Mouse (Mus musculus) ES-CJ7 (cell line): ENCODE measurements around the gene Krt1.

Experiments
- DNase-seq: peaks from one replicate; pipeline ENCODE4 v3.0.0; 2011; ENCODE audit warnings: low read depth, low spot score

The Krt1 gene

DNA sequence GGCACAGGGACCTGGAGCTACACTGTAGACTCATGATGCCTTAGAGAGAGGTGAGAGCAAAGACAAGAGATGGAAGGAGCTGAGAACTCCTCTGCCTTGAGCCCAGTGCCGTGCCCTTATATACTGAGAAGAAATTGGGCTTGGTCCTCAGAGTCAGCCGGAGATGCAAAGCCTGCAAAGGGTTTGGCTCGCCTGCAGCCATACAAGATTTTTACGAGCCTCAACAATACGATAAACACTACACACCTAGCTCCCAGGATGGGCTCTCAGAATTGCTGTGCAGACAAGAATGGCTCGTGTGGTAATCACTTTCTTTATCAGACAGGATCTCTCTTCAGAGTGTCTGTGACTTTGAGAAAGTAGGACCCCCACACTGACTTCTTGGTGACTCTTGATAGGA is at the start of gene Krt1:
Gene Krt1, minus strand, starts transcription at position 101 of the 400 bp plus-strand sequence.
- DNase-seq: no peak

DNA sequence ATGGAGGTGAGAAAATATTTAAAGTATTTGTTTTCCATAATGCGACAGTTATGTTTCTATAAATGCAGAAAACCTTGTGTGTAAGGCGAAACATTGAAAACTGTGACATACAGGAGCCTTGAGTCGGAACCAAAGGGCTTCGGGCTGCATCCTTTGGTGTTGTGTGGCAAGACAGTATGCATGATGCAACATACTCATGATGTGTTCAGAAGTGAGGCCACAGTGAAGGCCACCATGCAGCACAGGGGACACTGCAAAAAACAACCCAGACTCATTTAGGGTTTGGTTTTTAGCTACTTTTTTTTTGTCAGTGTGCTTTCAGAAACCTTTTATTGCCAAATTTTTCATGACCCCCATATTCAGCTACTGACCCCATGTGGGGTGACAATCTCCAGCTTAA is 44.6 kb upstream of the Krt1 start:
- no peak for DNase-seq

DNA sequence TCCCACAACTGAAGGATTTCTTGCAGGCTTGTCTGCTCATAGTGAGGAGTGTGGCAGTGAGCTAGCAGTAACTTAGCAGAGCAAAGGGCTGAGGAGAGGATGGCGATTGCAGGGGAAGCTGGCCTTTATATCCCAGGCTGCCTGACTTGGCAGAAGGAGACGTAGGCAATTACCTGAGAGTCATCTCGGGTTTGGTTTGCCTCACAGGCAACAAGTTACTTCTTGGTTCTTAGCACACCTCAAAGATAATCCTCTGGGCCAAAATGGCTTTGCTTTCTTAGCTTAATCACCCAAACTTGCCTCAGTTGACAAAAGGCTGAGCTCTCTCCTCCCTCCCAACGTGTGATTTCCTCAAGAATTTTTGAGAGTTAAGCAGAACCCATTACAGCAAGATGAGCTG is 42.2 kb upstream of the Krt1 start, which contains the start of gene Krt76:
Gene Krt76, minus strand, starts transcription at position 101 of the 400 bp plus-strand sequence.
- no peak for DNase-seq

DNA sequence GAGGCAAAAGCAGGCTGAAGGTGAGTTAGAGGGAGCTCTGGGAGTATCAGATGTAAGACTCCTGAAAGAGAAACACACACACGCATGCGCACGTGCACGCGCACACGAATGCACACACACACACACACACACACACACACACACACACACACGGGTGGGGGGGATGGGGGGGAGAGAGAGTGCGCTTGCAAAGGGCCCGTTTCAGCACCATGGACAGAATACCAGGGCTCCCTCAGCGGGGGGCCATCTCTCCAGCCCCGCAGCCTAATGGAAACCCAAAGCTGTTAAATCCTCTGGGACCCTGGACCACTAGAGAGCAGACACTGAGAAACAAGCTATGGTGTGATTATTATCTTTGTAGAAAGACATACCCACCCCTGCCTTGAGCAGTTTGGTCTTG is 29.2 kb upstream of the Krt1 start:
- peak; percentile 27 for DNase-seq

DNA sequence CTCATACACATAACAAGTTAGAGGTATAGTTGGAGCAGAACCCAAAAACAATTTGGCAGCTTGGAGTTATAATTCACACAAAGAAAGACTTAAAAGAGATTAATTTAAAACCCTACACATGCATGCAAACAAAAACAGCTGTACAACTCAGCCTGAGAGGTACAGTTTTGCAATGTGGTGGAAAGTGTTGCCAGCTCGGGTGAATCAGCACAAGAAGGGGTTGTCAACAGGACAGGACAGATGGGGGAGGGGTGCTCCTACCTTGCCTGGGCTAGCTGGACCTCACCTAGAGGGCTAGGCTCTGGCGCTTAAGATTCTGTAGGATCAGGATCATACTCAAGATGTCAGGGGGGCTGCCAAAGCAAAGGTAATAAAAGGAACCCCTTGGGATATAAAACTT is 27.4 kb upstream of the Krt1 start:
- DNase-seq: no peak

DNA sequence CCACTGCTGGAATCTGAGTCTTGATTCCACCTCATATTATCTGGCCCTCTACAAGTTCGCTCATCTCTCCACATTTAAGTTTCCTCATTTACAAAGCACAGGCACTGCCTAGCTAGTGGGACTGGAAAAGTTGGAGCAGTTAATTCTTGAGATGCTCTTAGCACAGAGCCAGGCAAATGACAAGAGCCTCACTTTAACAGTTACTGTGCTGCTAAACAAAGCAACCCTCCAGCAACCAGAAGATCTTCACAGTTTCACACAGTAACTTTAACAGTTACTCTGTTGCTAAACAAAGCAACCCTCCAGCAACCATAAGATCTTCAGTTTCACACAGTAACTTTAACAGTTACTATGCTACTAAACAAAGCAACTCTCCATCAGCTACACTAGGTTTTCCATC is 23.8 kb upstream of the Krt1 start:
- no peak for DNase-seq

DNA sequence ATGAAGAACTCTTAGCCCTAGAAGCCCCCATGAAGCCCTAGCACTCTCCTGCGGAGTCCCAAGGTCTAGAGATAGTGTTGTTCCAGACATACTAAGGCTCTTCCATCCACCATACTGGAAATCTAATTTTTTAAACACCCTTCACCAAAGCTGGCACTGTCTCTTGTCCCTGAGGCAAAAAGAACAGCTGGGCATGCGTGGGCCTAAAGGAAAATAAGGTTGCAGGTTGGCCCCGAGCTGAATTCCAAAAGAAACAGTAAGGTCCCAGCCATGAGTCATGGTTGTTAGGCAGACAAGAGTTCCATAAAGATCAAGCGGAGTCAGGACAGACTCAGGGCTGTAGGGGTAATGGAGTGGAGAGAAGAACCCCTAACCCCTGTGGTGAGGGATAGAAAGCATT is 22.6 kb upstream of the Krt1 start:
- no peak for DNase-seq

DNA sequence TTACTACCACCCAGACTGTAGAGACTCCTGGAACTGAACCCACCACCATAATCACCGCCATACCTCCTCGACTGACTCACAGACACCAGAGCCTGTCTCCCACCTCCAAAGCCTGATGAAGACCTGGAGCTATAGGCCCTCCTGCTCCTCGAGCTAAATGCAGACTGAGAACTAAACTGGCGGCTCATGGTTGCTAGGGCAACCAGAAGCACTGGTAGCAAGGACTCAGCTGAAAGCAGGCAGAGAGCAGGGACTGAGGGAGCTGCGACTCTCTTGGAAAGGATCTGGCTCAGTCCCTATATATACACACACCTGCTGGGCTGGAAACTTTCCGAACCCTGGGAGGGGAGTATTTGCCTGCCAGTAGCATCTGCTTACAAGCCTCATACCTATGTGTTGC is 18.8 kb upstream of the Krt1 start, which contains the start of gene Krt77:
Gene Krt77, minus strand, starts transcription at position 275 of the 400 bp plus-strand sequence.
- DNase-seq: no peak

DNA sequence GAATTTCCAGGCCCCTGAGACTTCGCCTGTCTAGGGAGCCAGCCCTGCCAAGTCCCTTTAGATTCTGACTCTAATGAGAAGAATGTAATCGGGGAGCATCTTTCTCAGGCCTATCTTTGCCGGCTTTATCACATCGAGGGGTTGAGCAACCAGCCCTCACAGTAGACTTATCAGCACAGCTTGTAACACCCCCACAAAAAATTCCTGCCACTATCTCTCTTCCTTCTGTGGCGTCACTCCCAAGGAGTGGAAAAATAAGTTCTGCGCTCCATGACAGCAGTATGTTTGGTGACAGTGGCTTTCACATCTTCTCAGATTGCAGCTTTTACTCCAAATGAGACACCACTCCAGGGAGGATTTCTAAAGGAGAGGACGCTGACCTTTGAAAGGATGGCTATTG is 16.2 kb upstream of the Krt1 start:
- no peak for DNase-seq

DNA sequence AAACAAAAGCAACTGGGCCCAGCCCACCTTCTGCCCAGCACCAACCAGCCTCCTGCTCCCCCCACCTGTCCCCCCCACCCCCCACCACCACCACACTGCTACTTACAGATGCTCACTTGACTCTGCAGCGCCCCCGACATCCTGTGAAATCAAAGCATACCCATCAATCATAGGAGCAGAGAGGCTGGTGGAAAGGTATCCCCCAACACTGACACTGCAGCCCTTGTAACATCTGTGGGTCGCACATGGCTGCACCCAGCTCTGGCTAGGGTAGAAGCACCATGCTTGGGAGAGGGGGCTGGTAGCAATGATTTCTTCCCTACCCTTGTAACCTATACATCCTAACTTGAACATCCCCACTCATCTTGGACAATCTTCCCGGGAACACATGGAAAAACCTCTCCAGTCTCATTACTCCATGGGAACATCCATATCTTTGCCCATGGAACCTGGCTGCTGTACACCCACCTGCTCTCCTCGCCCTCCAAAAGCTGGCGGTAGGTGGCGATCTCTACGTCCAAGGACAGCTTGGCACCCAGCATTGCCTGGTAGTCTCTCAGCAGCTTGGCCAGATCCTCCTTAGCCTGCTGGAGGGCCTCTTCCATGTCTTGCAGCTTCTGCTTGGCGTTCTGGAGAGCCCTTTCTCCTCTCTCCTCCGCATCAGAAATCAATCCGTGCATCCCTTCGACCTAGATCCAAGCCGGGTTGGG is 10.0 kb upstream of the Krt1 start:
- peak; percentile 17 for DNase-seq

DNA sequence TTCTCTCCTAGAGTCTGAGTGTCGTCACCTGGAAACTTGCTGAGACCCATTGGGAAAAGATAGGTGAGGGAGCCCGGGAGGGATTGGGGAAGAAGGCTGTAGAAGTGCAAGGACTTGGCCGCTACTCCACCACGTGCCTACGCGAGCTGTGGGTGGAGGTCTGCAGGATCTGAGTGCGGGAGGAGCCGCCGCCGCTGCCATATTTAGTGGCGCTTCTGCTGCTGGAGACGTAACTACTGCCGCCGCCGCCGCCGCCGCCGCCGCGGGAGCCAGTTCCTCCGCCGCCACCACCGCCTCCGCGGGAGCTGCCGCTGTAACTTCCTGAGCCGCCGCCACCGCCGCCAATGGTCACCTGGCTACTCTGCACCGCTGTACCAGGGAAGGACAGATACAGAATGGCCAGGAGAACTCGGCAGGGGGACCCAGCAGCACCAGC is 9.2 kb upstream of the Krt1 start:
- peak; percentile 37 for DNase-seq

DNA sequence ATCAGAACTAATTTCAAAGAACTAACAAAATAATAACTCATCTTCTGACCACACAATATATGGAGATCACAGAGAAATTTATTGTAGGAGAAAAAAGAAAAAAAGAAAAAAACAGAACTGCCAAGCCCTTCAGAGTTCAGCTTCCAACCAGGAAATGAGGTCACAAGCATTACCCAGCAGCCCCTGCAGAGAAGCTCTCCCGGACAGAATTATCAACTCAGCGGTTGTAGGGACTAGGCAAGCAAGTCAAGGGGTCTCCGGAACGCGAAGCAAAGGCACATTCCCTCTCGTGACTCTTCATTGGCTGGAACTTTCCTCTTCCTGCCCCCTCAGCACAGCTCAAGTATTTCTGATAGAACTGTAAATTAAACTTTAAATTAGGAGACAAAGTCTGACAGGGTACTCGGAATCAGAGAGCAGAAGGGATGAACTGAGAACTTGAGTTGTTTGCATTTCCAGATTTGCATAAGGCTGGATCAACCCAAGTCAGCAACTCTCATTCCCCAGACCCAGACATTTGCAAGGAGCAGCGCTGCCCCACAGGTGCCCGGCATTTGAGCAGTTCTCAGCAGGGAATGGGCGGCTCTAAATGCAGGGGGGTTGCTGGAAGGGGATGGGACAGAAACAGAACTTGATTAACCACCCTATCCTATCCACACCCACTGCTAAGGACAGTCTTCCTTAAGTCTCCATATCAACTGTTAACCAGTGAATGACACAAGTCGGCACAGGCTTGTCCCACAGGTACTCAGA is 8.3 kb upstream of the Krt1 start:
- peak; percentile 72 for DNase-seq

DNA sequence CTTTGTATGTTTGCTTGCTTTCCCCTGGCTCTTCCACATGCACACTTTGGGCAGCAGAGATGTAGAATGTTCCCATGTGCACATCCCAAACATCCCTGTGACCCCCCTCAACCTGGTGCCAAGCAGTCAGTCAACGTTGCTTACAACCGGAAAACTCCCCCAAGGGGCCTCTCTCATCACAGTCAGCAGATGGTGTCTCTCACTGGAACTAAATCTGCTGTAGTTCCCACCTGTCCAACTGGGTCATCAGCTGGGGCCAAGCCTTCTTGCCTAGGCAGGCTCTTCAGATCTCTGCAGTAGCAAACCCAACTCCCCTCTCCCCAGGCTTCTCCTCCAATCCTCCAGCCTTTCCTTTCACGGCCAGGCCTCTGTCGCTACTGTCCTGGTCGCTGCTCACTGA is 6.1 kb upstream of the Krt1 start:
- no peak for DNase-seq

DNA sequence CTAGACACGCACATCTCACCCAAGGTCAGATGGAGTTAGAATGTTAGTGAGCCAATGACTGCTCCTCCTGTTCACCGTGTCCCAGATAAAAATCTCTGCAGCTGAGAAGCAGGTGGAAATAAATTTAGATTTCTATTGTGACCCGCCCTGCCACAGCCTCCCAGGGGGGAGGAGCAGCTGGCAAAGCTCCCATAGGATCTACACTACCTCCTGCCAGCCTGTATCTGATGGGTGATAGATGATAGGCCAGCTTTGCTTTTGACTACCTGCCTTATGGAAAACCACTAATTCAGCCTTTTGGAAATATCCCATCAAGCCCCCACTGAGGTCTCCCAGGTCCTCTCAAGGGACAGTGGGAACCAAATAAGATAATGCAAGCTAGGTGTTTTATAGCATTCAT is 5.1 kb upstream of the Krt1 start:
- DNase-seq: no peak

DNA sequence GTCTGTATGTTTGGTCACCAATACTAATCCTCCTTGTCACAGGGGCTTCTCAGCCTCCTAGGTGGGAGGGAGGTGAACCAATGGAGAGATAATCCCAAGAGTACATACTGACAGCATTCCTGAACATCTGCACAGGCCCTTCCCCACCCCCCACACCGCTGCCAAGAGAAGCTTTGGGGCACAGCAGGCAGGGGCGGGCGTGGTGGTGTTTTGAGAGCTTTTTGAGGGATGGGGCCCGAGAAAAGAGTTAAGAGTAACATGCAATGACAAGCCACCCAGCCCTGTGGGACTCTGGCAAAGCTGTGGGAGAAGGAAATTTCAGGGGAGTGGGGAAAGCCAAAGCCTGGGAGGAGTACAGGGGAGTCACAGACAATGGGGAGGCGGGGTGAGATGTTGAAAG is 3.7 kb upstream of the Krt1 start:
- peak; percentile 8 for DNase-seq

DNA sequence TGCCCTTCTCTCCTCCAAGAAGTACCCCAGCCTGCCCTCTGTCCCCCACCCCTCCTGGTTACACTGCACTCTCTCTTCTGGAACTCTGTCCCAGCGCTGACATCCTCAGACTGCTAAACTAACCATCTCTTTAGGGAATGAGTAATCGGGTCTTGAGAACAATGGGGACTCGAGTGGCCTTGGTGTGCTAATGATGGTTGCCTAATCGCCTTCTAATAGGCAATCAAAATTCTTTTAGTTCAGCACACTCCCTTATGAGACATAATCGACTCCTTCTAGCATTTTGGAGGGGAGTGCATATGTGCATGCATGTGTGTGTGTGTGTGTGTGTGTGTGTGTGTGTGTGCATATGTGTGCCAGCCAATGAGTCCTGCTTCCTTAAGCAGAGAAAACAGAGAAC is 2.0 kb upstream of the Krt1 start:
- DNase-seq: peak; percentile 37

DNA sequence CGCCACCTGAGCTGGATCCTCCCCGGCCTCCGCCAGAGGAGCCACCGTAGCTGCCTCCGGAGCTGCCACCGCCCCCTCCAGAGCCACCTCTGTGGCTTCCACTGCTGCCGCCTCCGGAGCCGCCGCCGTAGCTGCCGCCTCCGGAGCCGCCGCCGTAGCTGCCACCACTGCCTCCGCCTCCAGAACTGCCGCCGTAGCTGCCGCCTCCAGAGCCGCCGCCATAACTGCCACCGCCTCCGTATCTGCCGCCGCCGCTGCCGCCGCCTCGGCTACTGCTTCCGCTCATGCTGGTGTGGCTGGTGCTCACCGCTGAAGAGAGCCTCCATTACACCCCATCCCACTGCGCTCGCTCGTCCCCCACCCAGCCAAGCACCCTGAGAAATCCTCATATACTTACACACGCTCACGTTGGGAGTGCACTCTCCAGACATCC is 4.6 kb downstream of the Krt1 start:
- DNase-seq: peak; percentile 6

DNA sequence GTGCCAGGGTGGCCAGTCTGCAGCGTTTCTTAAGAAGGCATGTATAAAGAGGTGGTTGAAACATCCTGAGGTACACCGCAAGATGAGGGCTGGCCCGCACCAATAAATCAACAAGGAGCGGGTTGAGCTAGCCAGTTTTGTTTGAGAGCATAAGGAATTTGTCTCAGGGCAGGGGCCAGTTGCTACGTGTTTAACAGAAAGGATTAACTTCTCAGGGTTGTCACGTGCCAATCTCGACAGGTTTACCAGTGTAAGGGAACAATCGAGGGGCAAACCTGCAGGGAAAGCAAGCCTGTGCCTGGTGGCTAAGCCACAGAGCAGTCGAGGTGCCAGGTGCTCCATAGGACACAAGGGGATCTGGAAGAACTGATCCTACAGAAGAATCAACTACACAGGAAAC is 7.4 kb downstream of the Krt1 start:
- DNase-seq: no peak

DNA sequence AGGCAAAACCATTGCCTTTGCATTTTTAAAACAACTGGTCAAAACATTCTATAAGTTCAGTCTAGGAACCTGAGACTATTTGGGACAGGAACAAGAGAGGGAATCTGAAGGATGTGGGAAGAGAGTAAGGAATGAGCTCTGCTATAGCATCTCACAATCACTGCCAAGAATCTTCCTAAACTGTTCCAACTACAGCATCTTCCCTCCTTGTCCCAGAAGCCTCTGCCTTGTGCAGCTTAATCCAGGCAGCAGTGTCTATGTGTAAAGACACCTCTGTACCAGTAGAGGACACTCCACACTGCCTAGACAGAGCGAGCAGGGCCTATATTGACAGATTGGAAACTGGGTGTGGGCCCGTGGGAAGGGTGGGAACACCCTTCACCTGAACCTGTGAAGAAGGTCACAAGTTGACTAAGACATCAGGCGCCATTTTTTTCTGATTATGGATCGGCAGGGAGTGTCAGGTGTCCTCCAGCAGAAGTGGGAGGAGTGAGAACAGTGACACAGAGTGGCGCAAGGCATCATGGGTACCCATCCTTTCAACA is 15.7 kb downstream of the Krt1 start:
- DNase-seq: peak; percentile 72

DNA sequence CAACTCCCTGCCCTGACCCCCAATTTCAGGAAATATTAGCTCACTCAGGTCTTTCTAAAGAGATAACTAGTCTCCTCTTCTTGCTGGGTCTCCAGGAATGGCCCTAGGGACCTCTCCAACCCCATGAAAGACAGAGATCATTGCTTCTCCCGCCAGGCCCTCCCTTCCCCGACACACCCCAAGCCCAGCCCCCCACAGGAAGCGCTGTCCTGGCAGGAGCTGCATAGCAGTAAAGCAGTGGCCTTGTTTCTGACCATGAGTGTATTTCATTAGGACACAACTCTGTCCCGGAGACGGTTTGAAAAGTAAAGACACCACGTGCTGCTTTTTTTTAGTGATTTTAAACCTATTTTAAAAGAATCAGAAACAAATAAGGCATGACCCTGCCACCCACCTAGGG is 17.5 kb downstream of the Krt1 start:
- no peak for DNase-seq

DNA sequence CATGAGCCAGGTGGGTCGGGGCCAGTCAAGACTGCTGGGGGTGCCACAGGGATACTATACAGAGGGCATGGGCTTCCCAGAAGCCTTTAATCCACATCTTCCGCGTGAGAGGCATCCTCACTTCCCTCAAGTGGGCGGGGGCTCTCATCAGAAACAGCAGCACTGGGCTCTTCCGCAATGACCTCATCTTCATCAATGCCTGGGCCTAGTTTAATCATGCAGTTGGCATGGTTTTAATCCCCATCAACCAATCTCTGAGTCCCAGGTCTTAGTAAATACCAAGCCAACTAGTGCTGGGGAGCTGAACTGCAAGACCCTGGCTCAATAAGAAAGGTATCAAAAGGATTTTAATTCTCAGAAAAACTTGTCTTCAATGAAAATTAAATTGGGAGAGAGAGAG is 21.2 kb downstream of the Krt1 start:
- no peak for DNase-seq

DNA sequence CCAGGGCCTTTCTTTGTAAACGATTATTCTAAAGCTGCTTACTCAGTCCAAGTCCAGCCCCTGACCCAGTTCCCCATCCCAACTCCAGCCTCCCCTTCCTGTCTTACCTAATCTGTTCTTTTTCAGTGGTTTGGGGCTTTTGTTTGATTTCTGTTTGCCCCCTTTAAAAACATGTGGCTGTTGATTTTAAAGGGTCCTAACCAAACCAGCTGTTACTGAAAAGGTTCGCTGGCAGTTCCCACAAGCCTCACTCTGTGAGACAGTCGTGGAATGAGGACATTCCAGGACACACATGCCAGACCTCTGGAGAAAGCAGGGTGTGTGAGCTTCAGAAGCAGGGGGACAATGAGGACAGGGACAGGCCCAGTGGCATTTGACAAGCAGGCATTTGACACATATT is 28.8 kb downstream of the Krt1 start:
- no peak for DNase-seq

DNA sequence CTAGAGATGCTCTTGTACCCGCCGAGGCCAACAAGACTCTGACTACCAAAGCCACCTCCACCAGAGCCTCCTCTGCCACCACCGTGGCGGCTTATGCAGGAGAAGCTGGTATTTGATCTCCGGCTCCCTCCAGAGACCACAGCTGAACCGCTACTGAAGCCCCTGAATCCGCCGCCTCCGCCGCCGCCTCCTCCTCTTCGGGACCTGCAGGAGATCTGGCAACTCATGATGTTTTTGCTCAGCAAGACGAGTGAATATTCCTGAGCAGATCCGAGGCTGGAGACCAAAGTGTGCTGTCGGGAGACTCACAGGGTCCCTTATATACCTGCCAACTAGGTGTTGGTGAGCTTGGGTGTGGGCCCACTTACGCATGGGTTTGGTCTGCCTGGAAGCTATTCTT is 32.7 kb downstream of the Krt1 start, which contains the start of gene Krt2:
Gene Krt2, minus strand, starts transcription at position 295 of the 400 bp plus-strand sequence.
- peak; percentile 14 for DNase-seq
